Mouse (Mus musculus) spleen, embryonic (tissue): ENCODE results near the gene Fabp1.

Experiments
- CTCF ChIA-PET: fragments of 350-600 bp; sonication (Branson Sonifier 250); formaldehyde crosslinking; loops from one replicate; lab custom pipeline; 2022; lab: Charles Lee

Gene Fabp1

GRCm38 (mm10) chr6:71211917-71212316 is 12.3 kb downstream of the Fabp1 start:
- CTCF ChIA-PET, result no interaction called here

- CTCF ChIA-PET, result no interaction called here
These were observed 12.8 kb downstream of the Fabp1 start for GRCm38 (mm10) chr6:71212471-71212870.

GRCm38 (mm10) chr6:71221501-71221900 is 21.9 kb downstream of the Fabp1 start:
- CTCF ChIA-PET, result no interaction called here

GRCm38 (mm10) chr6:71224184-71224943 is 24.7 kb downstream of the Fabp1 start:
- CTCF ChIA-PET, result no interaction called here

- CTCF ChIA-PET, result no interaction called here
These were observed 26.9 kb downstream of the Fabp1 start for GRCm38 (mm10) chr6:71226544-71226943.

GRCm38 (mm10) chr6:71227157-71227770 is 27.6 kb downstream of the Fabp1 start:
- CTCF ChIA-PET, result no interaction called here

GRCm38 (mm10) chr6:71235121-71235520 is 35.5 kb downstream of the Fabp1 start:
- CTCF ChIA-PET, result no interaction called here

- CTCF ChIA-PET, result no interaction called here
These were observed 36.3 kb downstream of the Fabp1 start for GRCm38 (mm10) chr6:71235944-71236343.

- CTCF ChIA-PET, result no interaction called here
These were observed 36.9 kb downstream of the Fabp1 start for GRCm38 (mm10) chr6:71236506-71236905.

GRCm38 (mm10) chr6:71237031-71237431 is 37.4 kb downstream of the Fabp1 start:
- CTCF ChIA-PET, result no interaction called here

GRCm38 (mm10) chr6:71239069-71239750 is 39.6 kb downstream of the Fabp1 start:
- CTCF ChIA-PET, result no interaction called here

GRCm38 (mm10) chr6:71240831-71241230 is 41.2 kb downstream of the Fabp1 start:
- CTCF ChIA-PET, result no interaction called here

GRCm38 (mm10) chr6:71242811-71243210 is 43.2 kb downstream of the Fabp1 start:
- CTCF ChIA-PET, result no interaction called here

GRCm38 (mm10) chr6:71243258-71243657 is 43.6 kb downstream of the Fabp1 start:
- CTCF ChIA-PET, result no interaction called here

- CTCF ChIA-PET, result no interaction called here
These were observed 48.8 kb downstream of the Fabp1 start for GRCm38 (mm10) chr6:71248420-71248819.

GRCm38 (mm10) chr6:71249615-71250014 is 50.0 kb downstream of the Fabp1 start:
- CTCF ChIA-PET, result no interaction called here

- CTCF ChIA-PET, result no interaction called here
These were observed 51.3 kb downstream of the Fabp1 start for GRCm38 (mm10) chr6:71250951-71251350.

- CTCF ChIA-PET, result interaction anchor here (0.7 kb wide), 1 partner anchor 1588 kb away, joined by 6 read pairs; no protein-coding TSS in a partner anchor
These were observed 54.8 kb downstream of the Fabp1 start for GRCm38 (mm10) chr6:71254456-71254855.
